Mouse (Mus musculus) CH12.LX (cell line): ENCODE measurements around the gene Cdkl5.

Source experiments
- CHD2 ChIP-seq: IDR thresholded peaks from 2 replicates; pipeline ENCODE4 v1.6.1; 2011; ENCODE audit warnings: low read length, improper control_type of control experiment
- SMC3 ChIP-seq: IDR thresholded peaks from 2 replicates; pipeline ENCODE4 v1.6.1; 2011; ENCODE audit warnings: low read depth, low read length, improper control_type of control experiment

DNA sequence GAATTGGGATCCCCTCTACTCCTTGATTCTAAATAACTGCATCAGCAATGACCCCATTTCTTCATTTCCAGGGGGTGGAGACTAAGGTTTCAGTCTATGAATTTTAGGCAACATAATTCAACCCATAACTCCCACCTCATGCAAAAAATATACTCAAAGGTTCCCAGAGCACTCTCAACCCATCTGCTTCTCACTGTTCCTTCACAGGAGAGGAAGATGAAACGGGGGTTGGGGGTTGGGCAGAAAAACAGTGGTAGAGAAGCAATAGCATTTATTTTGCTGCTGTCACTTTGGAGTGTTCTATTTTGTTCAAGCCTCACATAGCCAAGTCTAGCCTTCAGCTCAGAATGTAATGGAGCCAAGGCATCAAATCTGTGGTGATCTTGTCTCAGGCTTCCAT is 23.7 kb upstream of the Cdkl5 start:
- TF ChIP-seq CHD2 (no peak), SMC3 (no peak)
